ENCODE assay signal across 24 mouse cellular contexts in genomic region chr13:99577686-99578085, GRCm38 (mm10).
A peak's percentile ranks its signal among the peaks of the same experiment; 100 is the strongest.
DNase-seq lines count a peak whose midpoint lies in the region; ATAC-seq lines count a peak whose summit lies in the region.
"Had no signal": no experiment of that assay in that cellular context is flagged by ENCODE, and none has a peak within 500 bp of the region (broad histone marks: within the 10 kb centered on the region; RNA-seq: fewer than 3 reads in every experiment).

No protein-coding gene starts in this region.

- peak; percentile 73 for ATAC-seq in frontal cortex, adult (ENCODE audit: low TSS enrichment)
- ATAC-seq in midbrain, embryonic 14.5 days (ENCODE audit: low FRiP score, low TSS enrichment): no peak
- ATAC-seq: inflammation-experienced regulatory T-cells, adult 6 months had no signal

- no peaks in the 10 kb centered on the region for H3K4me1 ChIP-seq in midbrain, embryonic 14.5 days (ENCODE audit: control insufficient read depth, insufficient read depth, low read length)
- peaks cover 5% of the 10 kb centered on the region; the same call in 1 of the 2 replicates for H3K4me1 ChIP-seq in midbrain, embryonic 10.5 days
- H3K4me1 ChIP-seq: embryonic facial prominence, embryonic 12.5 days; heart, embryonic 15.5 days; hindbrain, embryonic 10.5 days; midbrain, embryonic 12.5 days had no signal

- H3K4me2 ChIP-seq in midbrain, embryonic 14.5 days (ENCODE audit: low read length): no peak overlapping the region
- H3K4me2 ChIP-seq: embryonic facial prominence, embryonic 12.5 days; heart, embryonic 15.5 days; midbrain, embryonic 12.5 days had no signal

- no peak overlapping the region for H3K4me3 ChIP-seq in midbrain, embryonic 14.5 days (replicated peaks; ENCODE audit: low read depth, low read length)
- H3K4me3 ChIP-seq in midbrain, embryonic 10.5 days: no peak overlapping the region
- H3K4me3 ChIP-seq: embryonic facial prominence, embryonic 12.5 days; heart, adult 2 months; heart, embryonic 15.5 days; hindbrain, embryonic 10.5 days; midbrain, embryonic 12.5 days had no signal

- H3K9me3 ChIP-seq in midbrain, embryonic 14.5 days (ENCODE audit: control insufficient read depth, low read length): no peaks in the 10 kb centered on the region
- peaks cover 4% of the 10 kb centered on the region; the same call in 1 of the 2 replicates for H3K9me3 ChIP-seq in midbrain, embryonic 10.5 days (replicated peaks)
- H3K9me3 ChIP-seq: embryonic facial prominence, embryonic 12.5 days; heart, embryonic 15.5 days had no signal

- no peaks in the 10 kb centered on the region for H3K27me3 ChIP-seq in midbrain, embryonic 14.5 days (ENCODE audit: control insufficient read depth, insufficient read depth, low read length)
- no peaks in the 10 kb centered on the region for H3K27me3 ChIP-seq in midbrain, embryonic 10.5 days (ENCODE audit: low read depth, poor library complexity, severe bottlenecking)
- H3K27me3 ChIP-seq: embryonic facial prominence, embryonic 12.5 days; heart, embryonic 15.5 days; midbrain, embryonic 12.5 days had no signal

- DNase-seq in adrenal gland, postnatal 14 days: peak; percentile 21
- no peak for DNase-seq in adrenal gland, adult 2 months
- DNase-seq in frontal cortex, postnatal 14 days (ENCODE audit: low spot score in 2 of 2): no peak
- peak; percentile 59 for DNase-seq in midbrain, embryonic 14.5 days
- DNase-seq in midbrain, embryonic 10.5 days (ENCODE audit: low spot score): no peak
- DNase-seq in brain, adult 2 months (ENCODE audit: low read depth, low spot score): peak; percentile 81
- no peak for DNase-seq in embryo, embryonic 10.5 days (ENCODE audit: low spot score)
- DNase-seq: cerebellum, adult 11-12 months; cerebellum, postnatal 36 days; gastrocnemius, postnatal 10 days; heart, adult 2 months; kidney, adult 8-10 months; kidney, postnatal 36 days; layer of hippocampus, adult 9-11 months; lung, adult 18-20 months; lung, postnatal 4 days; thymus, postnatal 25 days had no signal

- H3K27ac ChIP-seq in midbrain, embryonic 14.5 days (replicated peaks; ENCODE audit: low read depth, low read length): no peak overlapping the region
- no peak overlapping the region for H3K27ac ChIP-seq in midbrain, embryonic 10.5 days (replicated peaks)
- H3K27ac ChIP-seq: embryonic facial prominence, embryonic 12.5 days; heart, adult 2 months; heart, embryonic 15.5 days; hindbrain, embryonic 10.5 days; midbrain, embryonic 12.5 days; stomach, postnatal 0 days had no signal

- no peak overlapping the region for H3K9ac ChIP-seq in midbrain, embryonic 14.5 days (replicated peaks; ENCODE audit: low read length)
- H3K9ac ChIP-seq: embryonic facial prominence, embryonic 12.5 days; heart, embryonic 15.5 days; midbrain, embryonic 12.5 days had no signal

- no peaks in the 10 kb centered on the region for H3K36me3 ChIP-seq in midbrain, embryonic 14.5 days (ENCODE audit: control insufficient read depth, insufficient read depth, low read length)
- H3K36me3 ChIP-seq in midbrain, embryonic 10.5 days: no peaks in the 10 kb centered on the region
- H3K36me3 ChIP-seq: embryonic facial prominence, embryonic 12.5 days; heart, embryonic 15.5 days; hindbrain, embryonic 10.5 days; midbrain, embryonic 12.5 days had no signal

- WGBS in midbrain, embryonic 14.5 days: 72% methylated on average over 4 of the region's 4 CpGs
- 85% methylated on average over 4 of the region's 4 CpGs for WGBS in midbrain, embryonic 10.5 days

Comparison
In these comparisons a context has a peak if more than half of its experiments do, and no peak if none do; other contexts are left out.
1. DNase-seq: peak in adrenal gland, postnatal 14 days (single experiment), midbrain, embryonic 14.5 days (single experiment) and brain, adult 2 months (single experiment); none in adrenal gland, adult 2 months (single experiment), frontal cortex, postnatal 14 days (0 of 2), midbrain, embryonic 10.5 days (single experiment) and embryo, embryonic 10.5 days (single experiment).